Mouse (Mus musculus) heart, embryonic 15.5 days (tissue): ENCODE results near the gene Sox18. TPM values are rescaled to one million over a fixed set of nuclear protein-coding genes. Genes with fewer than 3 reads are reported as not detected.
A peak's percentile ranks its signal among the peaks of the same experiment; 100 is the strongest.

ENCODE experiments used
- ATAC-seq: fragments of 200-750 bp; cut with Nextera tagmentation; replicated peaks from 2 replicates; pipeline ENCODE4 v1.8.0; 2017; ENCODE audit warnings: low read depth, moderate TSS enrichment; ENCODE audit not compliant: insufficient number of reproducible peaks, insufficient read depth, low FRiP score
- H3K27ac ChIP-seq: fragments of 300-500 bp; sonication (generic); 2 replicates; pipeline ENCODE4 v1.5.1; 2015; ENCODE audit warnings: mild to moderate bottlenecking, inconsistent platforms
- H3K27me3 ChIP-seq: fragments of 300-500 bp; sonication (generic); 2 replicates; pipeline ENCODE4 v1.6.1; 2015; ENCODE audit warnings: inconsistent platforms
- H3K36me3 ChIP-seq: fragments of 300-500 bp; sonication (generic); 2 replicates; pipeline ENCODE4 v1.6.1; 2015; ENCODE audit warnings: mild to moderate bottlenecking, inconsistent platforms
- H3K4me1 ChIP-seq: fragments of 300-500 bp; sonication (generic); replicated peaks from 2 replicates; pipeline ENCODE4 v1.6.1; 2015; ENCODE audit warnings: inconsistent platforms
- H3K4me2 ChIP-seq: fragments of 300-500 bp; sonication (generic); 2 replicates; pipeline ENCODE4 v1.6.1; 2015; ENCODE audit warnings: inconsistent platforms, mild to moderate bottlenecking, moderate library complexity
- H3K4me3 ChIP-seq: fragments of 300-500 bp; sonication (generic); 2 replicates; pipeline ENCODE4 v1.5.1; 2015; ENCODE audit warnings: mild to moderate bottlenecking, inconsistent platforms
- H3K9ac ChIP-seq: fragments of 300-500 bp; sonication (generic); 2 replicates; pipeline ENCODE4 v1.6.1; 2015; ENCODE audit warnings: mild to moderate bottlenecking, inconsistent platforms
- H3K9me3 ChIP-seq: fragments of 300-500 bp; sonication (generic); replicated peaks from 2 replicates; pipeline ENCODE4 v1.6.1; 2016; ENCODE audit warnings: inconsistent platforms
- WGBS: fragments of 180-500 bp; shearing (Covaris S2); methylation state at CpG from one replicate; pipeline ENCODE4 v1.1.7; 2015; ENCODE audit warnings: mixed read lengths; 5-methylcytosine and 5-hydroxymethylcytosine counted together
- polyA plus RNA-seq: library from polyadenylated mRNA; unstranded; fragments of >200 nt; fragmentation: Nextera tagmentation; extraction: Ambion mirVana; gene quantifications from 2 replicates; pipeline ENCODE4 v1.2.1, GENCODE M21; 2015

Gene Sox18
- polyA plus RNA-seq, 1 experiment from 2014 or later: 41.9 TPM

- Histone ChIP-seq H3K4me1 (peaks cover 17% of the 10 kb centered on the region), H3K9ac (peak overlapping the region; percentile 87), H3K27ac (peak overlapping the region; percentile 59; the same call in 1 of the 2 replicates), H3K36me3 (no peaks in the 10 kb centered on the region), H3K9me3 (no peaks in the 10 kb centered on the region), H3K4me3 (peak overlapping the region; percentile 81), H3K27me3 (no peaks in the 10 kb centered on the region), H3K4me2 (peak overlapping the region; percentile 95)
- peak; percentile 6; the same call in 1 of the 2 replicates for ATAC-seq
- 13% methylated on average over 7 of the region's 7 CpGs for WGBS
These were observed 9.3 kb upstream of the Sox18 start for GRCm38 (mm10) chr2:181680716-181681117.

GRCm38 (mm10) chr2:181679951-181680715 is 8.7 kb upstream of the Sox18 start, which contains the start of gene Tcea2:
Tcea2 (plus strand) TSS chr2:181680310.
- WGBS: under 1% methylated on average over 61 of the region's 69 CpGs
- Histone ChIP-seq H3K9me3 (no peaks in the 10 kb centered on the region), H3K27me3 (no peaks in the 10 kb centered on the region), H3K36me3 (no peaks in the 10 kb centered on the region), H3K9ac (peak within 1 kb of the TSS; percentile 87), H3K4me1 (peaks cover 23% of the 10 kb centered on the region), H3K4me2 (peak within 1 kb of the TSS; percentile 95), H3K27ac (peak within 1 kb of the TSS; percentile 59), H3K4me3 (peak within 1 kb of the TSS; percentile 81)
- peak; percentile 19 for ATAC-seq

- H3K27ac ChIP-seq: no peak overlapping the region
- ATAC-seq: peak; percentile 33
- WGBS: 50% methylated on average over 1 of the region's 1 CpGs
These were observed 7.3 kb upstream of the Sox18 start for GRCm38 (mm10) chr2:181678780-181679179.

GRCm38 (mm10) chr2:181677755-181678098 is 6.3 kb upstream of the Sox18 start:
- Histone ChIP-seq H3K27me3 (peaks cover 16% of the 10 kb centered on the region), H3K4me3 (no peak overlapping the region), H3K9me3 (no peaks in the 10 kb centered on the region), H3K4me1 (peaks cover 24% of the 10 kb centered on the region), H3K36me3 (no peaks in the 10 kb centered on the region), H3K4me2 (no peak overlapping the region), H3K9ac (no peak overlapping the region), H3K27ac (peak overlapping the region; percentile 76)
- 35% methylated on average over 3 of the region's 3 CpGs for WGBS
- ATAC-seq: no peak

More at GRCm38 (mm10) chr2:181678780-181679179, 7.3 kb upstream of the Sox18 start:
- peaks cover 24% of the 10 kb centered on the region for H3K4me1 ChIP-seq
- H3K9ac ChIP-seq: no peak overlapping the region
- no peak overlapping the region for H3K4me3 ChIP-seq
- H3K9me3 ChIP-seq: no peaks in the 10 kb centered on the region
- H3K36me3 ChIP-seq: no peaks in the 10 kb centered on the region
- no peak overlapping the region for H3K4me2 ChIP-seq
- H3K27me3 ChIP-seq: peaks cover 5% of the 10 kb centered on the region; the same call in 1 of the 2 replicates

DNA sequence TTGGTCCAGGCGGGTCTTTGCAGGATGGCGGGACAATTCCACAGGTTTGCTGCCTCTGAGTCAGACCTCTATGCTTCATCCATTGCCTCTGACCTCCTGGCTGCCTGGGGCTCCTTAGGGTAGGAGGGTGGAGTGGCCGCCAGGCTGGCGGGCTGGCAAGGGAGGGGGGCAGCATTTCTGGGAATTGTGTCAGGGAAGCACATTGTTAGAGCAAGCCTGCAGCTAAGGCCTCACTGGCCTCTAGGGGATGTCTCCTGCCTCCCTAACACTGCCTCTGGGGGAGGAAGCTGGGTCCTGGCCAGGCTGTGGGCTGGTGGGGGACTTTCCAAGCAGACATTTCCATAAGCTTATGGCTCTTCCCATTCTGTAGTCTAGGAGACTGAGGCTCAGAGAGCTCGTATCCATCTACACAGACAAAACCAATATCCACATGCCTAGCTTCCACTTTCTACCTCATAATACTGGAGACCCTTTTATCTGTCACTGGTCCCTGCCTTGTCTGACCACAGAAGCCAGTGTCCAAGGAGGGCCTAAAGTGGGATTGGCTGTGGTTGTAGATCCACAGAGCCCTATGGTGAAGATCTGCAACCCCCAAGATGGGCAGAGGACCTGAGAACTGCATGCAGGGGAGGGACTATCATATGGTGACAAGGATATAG is 5.8 kb upstream of the Sox18 start:
- Histone ChIP-seq H3K27me3 (peaks cover 21% of the 10 kb centered on the region), H3K4me3 (no peak overlapping the region), H3K9ac (no peak overlapping the region), H3K9me3 (no peaks in the 10 kb centered on the region), H3K4me1 (peaks cover 24% of the 10 kb centered on the region), H3K4me2 (no peak overlapping the region), H3K27ac (peak overlapping the region; percentile 76), H3K36me3 (no peaks in the 10 kb centered on the region)
- ATAC-seq: no peak
- WGBS: 57% methylated on average over 5 of the region's 5 CpGs

DNA sequence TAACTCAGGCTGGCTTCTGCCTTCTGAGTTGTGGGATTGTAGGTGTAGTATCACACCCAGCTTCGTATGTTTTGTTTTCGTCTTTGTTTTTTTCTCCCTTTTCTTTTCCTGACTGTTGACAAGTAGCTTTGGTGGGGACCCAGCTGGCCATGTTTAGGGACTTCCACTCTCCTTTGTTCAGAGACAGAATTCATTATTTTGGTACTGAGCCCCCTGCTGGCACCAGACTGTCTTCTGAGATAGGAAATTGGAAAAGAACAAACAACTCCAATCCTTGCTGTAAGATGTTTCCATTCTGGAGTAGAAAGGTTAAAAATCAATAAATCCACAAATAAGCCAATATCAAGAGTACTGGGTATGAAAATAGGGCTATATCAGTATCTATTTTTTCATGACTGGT is 5.0 kb upstream of the Sox18 start:
- Histone ChIP-seq H3K9me3 (no peaks in the 10 kb centered on the region), H3K27ac (peak overlapping the region; percentile 76), H3K36me3 (no peaks in the 10 kb centered on the region), H3K9ac (no peak overlapping the region), H3K4me2 (no peak overlapping the region), H3K4me1 (peaks cover 28% of the 10 kb centered on the region), H3K4me3 (no peak overlapping the region), H3K27me3 (peaks cover 29% of the 10 kb centered on the region)
- no peak for ATAC-seq
- 59% methylated on average over 2 of the region's 2 CpGs for WGBS

GRCm38 (mm10) chr2:181675454-181675853 is 4.0 kb upstream of the Sox18 start:
- Histone ChIP-seq H3K4me2 (peak overlapping the region; percentile 53), H3K9ac (0 out of 2 replicates have a peak overlapping the region, but pooled peaks have one; percentile 34), H3K36me3 (no peaks in the 10 kb centered on the region), H3K9me3 (no peaks in the 10 kb centered on the region), H3K4me3 (peak overlapping the region; percentile 16), H3K27me3 (peaks cover 39% of the 10 kb centered on the region), H3K27ac (peak overlapping the region; percentile 76), H3K4me1 (peaks cover 28% of the 10 kb centered on the region)
- ATAC-seq: peak; percentile 24; the same call in 1 of the 2 replicates
- 2% methylated on average over 14 of the region's 14 CpGs for whole genome bisulfite sequencing

DNA sequence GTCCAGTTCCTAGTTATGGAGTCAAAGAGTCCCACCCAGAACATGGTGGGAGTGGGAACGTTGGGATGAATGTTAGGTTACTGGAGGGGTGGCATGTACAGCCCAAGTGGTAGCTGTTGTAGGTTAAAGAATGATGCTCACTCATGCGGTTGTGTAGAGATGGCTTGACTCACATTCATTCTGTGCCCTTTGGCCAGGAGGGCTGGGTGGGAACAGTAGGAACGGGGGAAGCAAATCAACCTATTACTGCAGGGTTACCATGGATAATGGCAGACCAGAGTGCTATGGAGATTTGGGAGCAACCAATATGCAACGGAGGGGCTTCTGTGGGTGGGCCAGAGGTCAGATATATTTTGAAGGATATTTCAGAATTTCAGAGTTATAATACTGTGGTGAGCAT is 3.5 kb upstream of the Sox18 start:
- 78% methylated on average over 4 of the region's 4 CpGs for WGBS
- peaks cover 33% of the 10 kb centered on the region for H3K4me1 ChIP-seq
- no peaks in the 10 kb centered on the region for H3K36me3 ChIP-seq
- no peak overlapping the region for H3K4me2 ChIP-seq
- no peak overlapping the region for H3K4me3 ChIP-seq
- no peak for ATAC-seq
- peak overlapping the region; percentile 76 for H3K27ac ChIP-seq
- H3K9ac ChIP-seq: no peak overlapping the region
- H3K9me3 ChIP-seq: no peaks in the 10 kb centered on the region
- H3K27me3 ChIP-seq: peaks cover 44% of the 10 kb centered on the region

DNA sequence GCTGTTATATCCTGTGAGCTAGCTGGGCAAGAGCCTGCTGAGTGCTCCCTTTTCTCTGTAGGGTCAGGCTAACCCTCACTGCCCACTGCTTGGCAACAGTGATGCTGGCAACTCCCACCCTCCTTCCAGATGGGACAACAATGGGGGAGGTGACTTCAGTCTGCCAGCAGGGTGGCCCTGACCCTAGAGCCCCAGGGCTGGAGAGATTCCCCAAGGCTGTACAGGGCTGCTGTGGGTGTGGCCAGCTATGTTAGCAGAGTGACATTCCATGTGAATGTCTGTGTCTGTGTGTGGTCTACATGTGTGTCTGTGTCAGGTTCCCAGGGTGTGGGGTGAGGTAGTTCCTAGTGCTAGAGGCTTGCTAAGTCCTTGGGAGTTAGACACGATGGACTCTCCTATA is 2.1 kb upstream of the Sox18 start:
- Histone ChIP-seq H3K9me3 (no peaks in the 10 kb centered on the region), H3K27ac (peak overlapping the region; percentile 53), H3K4me2 (no peak overlapping the region), H3K4me3 (no peak overlapping the region), H3K36me3 (no peaks in the 10 kb centered on the region), H3K9ac (no peak overlapping the region), H3K4me1 (peaks cover 27% of the 10 kb centered on the region), H3K27me3 (peaks cover 58% of the 10 kb centered on the region)
- 52% methylated on average over 1 of the region's 1 CpGs for WGBS
- no peak for ATAC-seq

DNA sequence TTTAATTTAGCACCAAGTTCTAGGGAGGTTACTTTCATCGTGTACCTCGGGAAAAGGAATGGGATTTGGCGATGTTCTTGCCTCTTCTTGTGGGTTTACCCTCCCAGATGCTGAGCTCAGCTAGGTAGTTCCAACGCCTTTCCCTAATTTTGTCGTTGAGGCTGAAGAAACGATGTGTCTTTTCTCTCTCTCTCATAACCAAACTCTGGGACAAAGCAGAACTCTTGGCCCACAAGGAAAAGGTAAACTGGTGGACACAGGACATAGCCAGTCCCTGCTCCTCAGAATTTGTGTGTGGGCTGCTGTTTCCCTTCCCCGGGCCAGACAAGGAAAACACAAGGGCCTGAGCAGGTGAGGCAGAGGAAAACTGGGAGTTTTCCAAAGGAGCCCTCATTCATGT is 544 bp upstream of the Sox18 start:
- H3K9me3 ChIP-seq: no peaks in the 10 kb centered on the region
- H3K36me3 ChIP-seq: no peaks in the 10 kb centered on the region
- no peak for ATAC-seq
- WGBS: 25% methylated on average over 7 of the region's 7 CpGs
- H3K4me3 ChIP-seq: peak overlapping the region; percentile 56
- H3K27me3 ChIP-seq: peaks cover 69% of the 10 kb centered on the region
- no peak overlapping the region for H3K9ac ChIP-seq
- peaks cover 27% of the 10 kb centered on the region for H3K4me1 ChIP-seq
- peak overlapping the region; percentile 78; the same call in 1 of the 2 replicates for H3K4me2 ChIP-seq
- H3K27ac ChIP-seq: peak overlapping the region; percentile 68

- H3K4me3 ChIP-seq: peak overlapping the region; percentile 56
- H3K27me3 ChIP-seq: peaks cover 70% of the 10 kb centered on the region
These were observed 528 bp downstream of the Sox18 start for GRCm38 (mm10) chr2:181670913-181671311.

More at GRCm38 (mm10) chr2:181670913-181671311, 528 bp downstream of the Sox18 start:
- no peaks in the 10 kb centered on the region for H3K9me3 ChIP-seq
- H3K4me2 ChIP-seq: peak overlapping the region; percentile 78
- peak overlapping the region; percentile 53 for H3K9ac ChIP-seq
- H3K27ac ChIP-seq: peak overlapping the region; percentile 68
- H3K36me3 ChIP-seq: no peaks in the 10 kb centered on the region
- WGBS: under 1% methylated on average over 41 of the region's 41 CpGs
- ATAC-seq: no peak
- H3K4me1 ChIP-seq: peaks cover 27% of the 10 kb centered on the region
